ENCODE assay signal across 10 mouse cellular contexts in genomic region chr16:58497886-58498713, GRCm38 (mm10). TPM values are rescaled to one million over a fixed set of nuclear protein-coding genes. Genes with fewer than 3 reads are reported as not detected.
DNase-seq lines count a peak whose midpoint lies in the region; ATAC-seq lines count a peak whose summit lies in the region.
"Had no signal": no experiment of that assay in that cellular context is flagged by ENCODE, and none has a peak within 500 bp of the region (broad histone marks: within the 10 kb centered on the region; RNA-seq: fewer than 3 reads in every experiment).

No protein-coding gene starts in this region.

- peaks cover 3% of the 10 kb centered on the region; the same call in 1 of the 2 replicates for H3K36me3 ChIP-seq in liver, embryonic 16.5 days (ENCODE audit: control insufficient read depth, insufficient read depth)
- H3K36me3 ChIP-seq: embryonic facial prominence, embryonic 12.5 days; neural tube, embryonic 13.5 days had no signal

- peak overlapping the region; percentile 96 for H3K27ac ChIP-seq in liver, embryonic 16.5 days (ENCODE audit: low read length)
- H3K27ac ChIP-seq: embryonic facial prominence, embryonic 12.5 days had no signal

- DNase-seq in lung, postnatal 25 days (ENCODE audit: low spot score) = peak; percentile 68
- DNase-seq in lung, postnatal 4 days = no peak
- peak; percentile 31 to 49 for DNase-seq in thymus, postnatal 10 days (ENCODE audit: low spot score in 2 of 2)
- no peak for DNase-seq in cerebellum, adult 9-10 months
- no peak for DNase-seq in layer of hippocampus, adult 18-20 months (ENCODE audit: low spot score in 2 of 2)
- DNase-seq in adrenal gland, postnatal 14 days = no peak

- H3K4me1 ChIP-seq in liver, embryonic 16.5 days (ENCODE audit: control insufficient read depth, low read depth, low read length) = peaks cover 51% of the 10 kb centered on the region
- H3K4me1 ChIP-seq: embryonic facial prominence, embryonic 12.5 days had no signal

- ATAC-seq in erythroblast, adult 5-6 weeks (replicated peaks; ENCODE audit: low FRiP score, poor library complexity, severe bottlenecking) = peak; percentile 87
- peak; percentile 96 for ATAC-seq in liver, embryonic 16.5 days (ENCODE audit: low read depth)

- H3K4me2 ChIP-seq in liver, embryonic 16.5 days (ENCODE audit: low read depth, low read length) = peak overlapping the region; percentile 59
- H3K4me2 ChIP-seq: embryonic facial prominence, embryonic 12.5 days; neural tube, embryonic 13.5 days had no signal

- H3K4me3 ChIP-seq in liver, embryonic 16.5 days (ENCODE audit: low read depth, low read length) = peak overlapping the region; percentile 12
- H3K4me3 ChIP-seq: embryonic facial prominence, embryonic 12.5 days; neural tube, embryonic 13.5 days had no signal

- 15% methylated on average over 9 of the region's 9 CpGs for WGBS in liver, embryonic 16.5 days (ENCODE audit: insufficient replicate concordance)

- peak overlapping the region; percentile 50 for H3K9ac ChIP-seq in liver, embryonic 16.5 days (ENCODE audit: low read depth, low read length)
- H3K9ac ChIP-seq: embryonic facial prominence, embryonic 12.5 days; neural tube, embryonic 13.5 days had no signal

- H3K9me3 ChIP-seq in liver, embryonic 16.5 days (replicated peaks; ENCODE audit: control insufficient read depth, low read length) = no peaks in the 10 kb centered on the region
- H3K9me3 ChIP-seq: embryonic facial prominence, embryonic 12.5 days; neural tube, embryonic 13.5 days had no signal

- H3K27me3 ChIP-seq in liver, embryonic 16.5 days (ENCODE audit: control insufficient read depth, insufficient read depth, low read depth, low read length) = no peaks in the 10 kb centered on the region
- H3K27me3 ChIP-seq: embryonic facial prominence, embryonic 12.5 days; neural tube, embryonic 13.5 days had no signal

RNA-seq across cellular contexts. Expression of gene St3gal6, which starts 25.9 kb away (rescaled TPM):
- 95.3 and 151 TPM in 2 replicates for total RNA-seq in erythroblast, adult 5-6 weeks (2015; ENCODE audit: low replicate concordance)
- 155 and 194 TPM in 2 replicates for total RNA-seq in erythroblast, adult 5-6 weeks (2017; ENCODE audit: low replicate concordance)
- polyA plus RNA-seq in liver, embryonic 16.5 days (2015; fragmentation: Nextera tagmentation; extraction: Ambion mirVana) = 25.1 and 25.7 TPM in 2 replicates
- 10 to 100 TPM; 13.8 to 14.1 TPM for total RNA-seq in layer of hippocampus, adult 18-20 months (2021)
- total RNA-seq in adrenal gland, postnatal 14 days (2021) = 21.9 and 35.0 TPM in 2 replicates

Comparison
In these comparisons a context has a peak if more than half of its experiments do, and no peak if none do; other contexts are left out.
1. DNase-seq: peak in lung, postnatal 25 days (single experiment) and thymus, postnatal 10 days (2 of 2); none in lung, postnatal 4 days (0 of 2), cerebellum, adult 9-10 months (single experiment), layer of hippocampus, adult 18-20 months (0 of 2) and adrenal gland, postnatal 14 days (single experiment).